Mouse (Mus musculus) midbrain, embryonic 13.5 days (tissue): ENCODE measurements around the gene Ifna6. TPM values are rescaled to one million over a fixed set of nuclear protein-coding genes. Genes with fewer than 3 reads are reported as not detected.
"Not testable (repeated sequence)": the region's sequence is repeated elsewhere in the genome, so short reads cannot be mapped to it uniquely, and the experiment has no call there.

Experiments used
- ATAC-seq: fragments of 200-750 bp; cut with Nextera tagmentation; 2 replicates; pipeline ENCODE4 v1.8.0; 2017; ENCODE audit warnings: mild to moderate bottlenecking, moderate TSS enrichment, moderate library complexity
- H3K27ac ChIP-seq: fragments of 300-500 bp; sonication (generic); 2 replicates; pipeline ENCODE4 v1.5.1; 2015; ENCODE audit warnings: inconsistent platforms, mild to moderate bottlenecking, moderate library complexity
- H3K27me3 ChIP-seq: fragments of 300-500 bp; sonication (generic); 2 replicates; pipeline ENCODE4 v1.6.1; 2015; ENCODE audit warnings: mild to moderate bottlenecking, inconsistent platforms
- H3K36me3 ChIP-seq: fragments of 300-500 bp; sonication (generic); 2 replicates; pipeline ENCODE4 v1.6.1; 2015; ENCODE audit warnings: mild to moderate bottlenecking, inconsistent platforms
- H3K4me1 ChIP-seq: fragments of 300-500 bp; sonication (generic); replicated peaks from 2 replicates; pipeline ENCODE4 v1.6.1; 2015; ENCODE audit warnings: inconsistent platforms
- H3K4me2 ChIP-seq: fragments of 300-500 bp; sonication (generic); replicated peaks from 2 replicates; pipeline ENCODE4 v1.6.1; 2015; ENCODE audit warnings: moderate library complexity, mild to moderate bottlenecking, inconsistent platforms
- H3K4me3 ChIP-seq: fragments of 300-500 bp; sonication (generic); replicated peaks from 2 replicates; pipeline ENCODE4 v1.5.1; 2015; ENCODE audit warnings: mild to moderate bottlenecking, inconsistent platforms
- H3K9ac ChIP-seq: fragments of 300-500 bp; sonication (generic); replicated peaks from 2 replicates; pipeline ENCODE4 v1.6.1; 2015; ENCODE audit warnings: mild to moderate bottlenecking, inconsistent platforms
- H3K9me3 ChIP-seq: fragments of 300-500 bp; sonication (generic); 2 replicates; pipeline ENCODE4 v1.6.1; 2016; ENCODE audit warnings: mild to moderate bottlenecking, inconsistent platforms
- WGBS: fragments of 180-500 bp; shearing (Covaris S2); methylation state at CpG from one replicate; pipeline ENCODE4 v1.1.7; 2015; 5-methylcytosine and 5-hydroxymethylcytosine counted together
- polyA plus RNA-seq: library from polyadenylated mRNA; unstranded; fragments of >200 nt; fragmentation: Nextera tagmentation; extraction: Ambion mirVana; gene quantifications from 2 replicates; pipeline ENCODE4 v1.2.1, GENCODE M21; 2015

Ifna6 gene
- polyA plus RNA-seq, result not detected in 2 replicates

- not testable (repeated sequence) for H3K27ac ChIP-seq, H3K27me3 ChIP-seq, ATAC-seq, H3K4me1 ChIP-seq, H3K36me3 ChIP-seq, H3K4me3 ChIP-seq, H3K9ac ChIP-seq, H3K4me2 ChIP-seq, H3K9me3 ChIP-seq
Observed at GRCm38 (mm10) chr4:88827116-88827515, at the start of gene Ifna6. TSS of gene Ifna6 (plus strand) at chr4:88827416.

- not testable (repeated sequence) for H3K4me2 ChIP-seq, H3K4me3 ChIP-seq, H3K9me3 ChIP-seq, H3K4me1 ChIP-seq, H3K36me3 ChIP-seq, ATAC-seq, H3K27me3 ChIP-seq, H3K9ac ChIP-seq, H3K27ac ChIP-seq
- WGBS, result no CpG with 5 or more reads among the region's 29 CpGs
Observed at GRCm38 (mm10) chr4:88779550-88779949, 47.7 kb upstream of the Ifna6 start, which contains the start of gene Gm13272. TSS of gene Gm13272 (plus strand) at chr4:88779850.

GRCm38 (mm10) chr4:88780320-88780719 lies 46.9 kb upstream of the Ifna6 start:
- not testable (repeated sequence) for H3K9me3 ChIP-seq, H3K4me1 ChIP-seq, H3K4me2 ChIP-seq, H3K27ac ChIP-seq, H3K27me3 ChIP-seq, ATAC-seq, H3K36me3 ChIP-seq, H3K9ac ChIP-seq, H3K4me3 ChIP-seq
- WGBS, result 54% methylated on average over 16 of the region's 18 CpGs

- not testable (repeated sequence) for H3K4me3 ChIP-seq, H3K27me3 ChIP-seq, H3K9ac ChIP-seq, H3K9me3 ChIP-seq, H3K27ac ChIP-seq, H3K36me3 ChIP-seq, H3K4me1 ChIP-seq, ATAC-seq
- 12% methylated on average over 4 of the region's 7 CpGs for WGBS
- H3K4me2 ChIP-seq, result peak within 1 kb of the TSS; percentile 41
Observed at GRCm38 (mm10) chr4:88781831-88782230, 45.4 kb upstream of the Ifna6 start, which contains the start of gene Ifnz. TSS of gene Ifnz (plus strand) at chr4:88782131.

- not testable (repeated sequence) for H3K4me1 ChIP-seq, H3K27ac ChIP-seq, ATAC-seq, H3K4me3 ChIP-seq, H3K9me3 ChIP-seq, H3K27me3 ChIP-seq, H3K36me3 ChIP-seq, H3K9ac ChIP-seq
- H3K4me2 ChIP-seq, result peak overlapping the region; percentile 41
- WGBS, result 0% methylated on average over 15 of the region's 31 CpGs
Observed at GRCm38 (mm10) chr4:88782335-88782734, 44.9 kb upstream of the Ifna6 start.

- not testable (repeated sequence) for H3K36me3 ChIP-seq, H3K9ac ChIP-seq, H3K4me2 ChIP-seq, H3K27ac ChIP-seq, H3K27me3 ChIP-seq, ATAC-seq, H3K9me3 ChIP-seq, H3K4me3 ChIP-seq, H3K4me1 ChIP-seq
- no CpG with 5 or more reads among the region's 27 CpGs for WGBS
Observed at GRCm38 (mm10) chr4:88785409-88785808, 41.8 kb upstream of the Ifna6 start, which contains the start of gene Gm13276. TSS of gene Gm13276 (plus strand) at chr4:88785709.

GRCm38 (mm10) chr4:88788402-88788801 lies 38.8 kb upstream of the Ifna6 start, which contains the start of gene Gm13277:
TSS of gene Gm13277 (plus strand) at chr4:88788632.
- not testable (repeated sequence) for H3K4me1 ChIP-seq, H3K27ac ChIP-seq, ATAC-seq

GRCm38 (mm10) chr4:88791250-88791649 lies 36.0 kb upstream of the Ifna6 start, which contains the start of gene Gm13278:
TSS of gene Gm13278 (plus strand) at chr4:88791550.
- H3K27me3 ChIP-seq, H3K4me1 ChIP-seq, H3K27ac ChIP-seq, ATAC-seq, H3K9ac ChIP-seq, H3K9me3 ChIP-seq, H3K4me2 ChIP-seq, H3K4me3 ChIP-seq, H3K36me3 ChIP-seq: not testable (repeated sequence)
- no CpG with 5 or more reads among the region's 28 CpGs for WGBS

More at GRCm38 (mm10) chr4:88788402-88788801, 38.8 kb upstream of the Ifna6 start, which contains the start of gene Gm13277:
- H3K36me3 ChIP-seq, H3K4me2 ChIP-seq, H3K4me3 ChIP-seq, H3K27me3 ChIP-seq, H3K9me3 ChIP-seq, H3K9ac ChIP-seq: not testable (repeated sequence)
- WGBS, result 0% methylated on average over 3 of the region's 28 CpGs

GRCm38 (mm10) chr4:88793936-88794675 lies 33.1 kb upstream of the Ifna6 start, which contains the start of gene Gm13275:
TSS of gene Gm13275 (plus strand) at chr4:88794487.
- 0% methylated on average over 9 of the region's 52 CpGs for WGBS
- not testable (repeated sequence) for H3K4me2 ChIP-seq

GRCm38 (mm10) chr4:88797097-88797496 lies 30.1 kb upstream of the Ifna6 start, which contains the start of gene Gm13279:
TSS of gene Gm13279 (plus strand) at chr4:88797397.
- not testable (repeated sequence) for H3K4me3 ChIP-seq, H3K36me3 ChIP-seq, H3K9ac ChIP-seq, H3K4me2 ChIP-seq, H3K27ac ChIP-seq, H3K4me1 ChIP-seq, ATAC-seq, H3K9me3 ChIP-seq, H3K27me3 ChIP-seq
- no CpG with 5 or more reads among the region's 28 CpGs for WGBS

More at GRCm38 (mm10) chr4:88793936-88794675, 33.1 kb upstream of the Ifna6 start, which contains the start of gene Gm13275:
- H3K9ac ChIP-seq, H3K36me3 ChIP-seq, H3K27me3 ChIP-seq, H3K4me3 ChIP-seq, H3K27ac ChIP-seq, ATAC-seq, H3K9me3 ChIP-seq, H3K4me1 ChIP-seq: not testable (repeated sequence)

GRCm38 (mm10) chr4:88799365-88799764 lies 27.9 kb upstream of the Ifna6 start, which contains the start of gene Gm13285:
TSS of gene Gm13285 (plus strand) at chr4:88799665.
- H3K4me2 ChIP-seq, H3K36me3 ChIP-seq, H3K27ac ChIP-seq, H3K4me1 ChIP-seq, ATAC-seq, H3K4me3 ChIP-seq, H3K9ac ChIP-seq, H3K27me3 ChIP-seq, H3K9me3 ChIP-seq: not testable (repeated sequence)
- whole genome bisulfite sequencing, result 16% methylated on average over 6 of the region's 7 CpGs

- Histone ChIP-seq H3K4me2 (0 out of 2 replicates have a peak within 1 kb of the TSS, but pooled peaks have one; percentile 17), H3K27me3 (peaks cover 14% of the 10 kb centered on the region; the same call in 1 of the 2 replicates)
- not testable (repeated sequence) for H3K9ac ChIP-seq, H3K36me3 ChIP-seq, ATAC-seq, H3K4me3 ChIP-seq, H3K9me3 ChIP-seq, H3K27ac ChIP-seq, H3K4me1 ChIP-seq
- no CpG with 5 or more reads among the region's 29 CpGs for WGBS
Observed at GRCm38 (mm10) chr4:88802954-88803353, 24.3 kb upstream of the Ifna6 start, which contains the start of gene Gm13287. TSS of gene Gm13287 (plus strand) at chr4:88803254.
